Mouse (Mus musculus): ENCODE data around the gene Bcl7a. TPM values are rescaled to one million over a fixed set of nuclear protein-coding genes. Genes with fewer than 3 reads are reported as not detected.

The Bcl7a gene
- total and polyA plus RNA-seq, 2 experiments = 3.0 to 3.8 TPM

DNA sequence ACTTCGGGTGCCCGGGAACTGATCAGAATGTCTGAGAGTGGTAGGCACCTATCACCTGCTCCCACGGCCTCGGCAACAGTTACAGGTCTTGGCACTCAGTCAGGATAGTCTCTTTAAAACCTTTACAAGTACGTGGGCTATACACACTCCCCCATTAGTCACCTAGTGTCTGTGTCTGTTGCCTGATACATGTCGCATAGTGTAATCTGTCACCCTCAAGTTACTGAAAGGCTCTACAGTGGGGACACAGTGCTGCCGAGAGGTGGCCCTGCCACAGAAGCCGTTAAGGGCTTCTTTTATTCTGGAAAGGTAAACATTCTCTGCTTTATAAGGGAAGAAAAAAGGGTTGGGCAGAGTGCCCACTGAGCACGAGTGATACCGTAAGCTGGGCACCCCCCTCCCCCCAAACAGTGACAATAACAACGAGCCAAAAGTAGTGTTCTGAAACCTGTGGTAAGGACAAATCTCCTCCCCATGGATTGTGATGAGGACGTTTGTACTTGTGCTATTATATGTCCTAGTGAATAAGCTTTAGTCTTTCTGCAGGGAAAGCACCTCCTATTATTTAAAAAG is 30.5 kb upstream of the Bcl7a start:
- Histone ChIP-seq H3K36me3 (ENCODE audit: control insufficient read depth, insufficient read depth, low read length) (no peaks in the 10 kb centered on the region), H3K9ac (ENCODE audit: low read depth, low read length) (no peak overlapping the region), H3K27me3 (ENCODE audit: control insufficient read depth, insufficient read depth, low read length) (no peaks in the 10 kb centered on the region), H3K4me1 (ENCODE audit: control insufficient read depth, insufficient read depth, low read length) (no peaks in the 10 kb centered on the region), H3K79me2 (ENCODE audit: control insufficient read depth, insufficient read depth, low read length) (no peaks in the 10 kb centered on the region), H3K4me3 (ENCODE audit: insufficient read depth, low read depth, low read length) (no peak overlapping the region), H3K27ac (replicated peaks; ENCODE audit: insufficient read depth, low read depth, low read length) (no peak overlapping the region)
- TF ChIP-seq CTCF (IDR thresholded peaks at IDR 0.05; ENCODE audit: low read depth, low read length) (no peak), POLR2A (IDR thresholded peaks at IDR 0.05; ENCODE audit: extremely low read depth, insufficient read depth, low read length) (no peak)
- WGBS = 74% methylated on average over 12 of the region's 12 CpGs
- DNase-seq (ENCODE audit: extremely low read depth, low read depth, low spot score) = no peak

DNA sequence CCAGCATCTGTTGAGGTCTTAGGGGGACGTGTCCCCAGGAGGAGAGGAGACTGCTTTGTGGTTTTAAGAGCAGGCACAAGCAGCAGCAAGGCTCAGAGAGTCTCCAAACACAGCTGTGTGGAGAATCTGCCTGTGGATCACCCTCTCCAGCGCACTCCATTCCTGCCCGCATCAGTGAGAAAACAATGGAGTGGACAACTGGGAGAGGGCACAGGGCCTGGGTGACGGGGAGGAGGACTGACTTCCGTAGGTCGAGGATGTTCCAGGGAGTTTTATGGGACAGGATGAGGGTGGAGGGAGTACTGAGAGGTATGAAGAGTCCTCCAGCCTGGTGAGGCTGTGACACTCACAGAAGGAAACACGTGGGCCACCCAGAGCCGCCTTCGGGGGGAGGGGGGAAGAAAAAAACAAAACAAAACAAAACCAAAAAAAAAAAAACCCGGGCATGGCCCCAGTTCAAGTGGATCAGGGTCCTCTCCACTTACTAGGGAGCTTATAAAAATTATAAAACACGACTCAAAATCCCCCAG is 29.7 kb upstream of the Bcl7a start:
- no peak overlapping the region for H3K9ac ChIP-seq (ENCODE audit: low read depth, low read length)
- TF ChIP-seq POLR2A (IDR thresholded peaks at IDR 0.05; ENCODE audit: extremely low read depth, insufficient read depth, low read length) = no peak
- no peak for TF ChIP-seq CTCF (IDR thresholded peaks at IDR 0.05; ENCODE audit: low read depth, low read length)
- H3K4me3 ChIP-seq (ENCODE audit: insufficient read depth, low read depth, low read length) = no peak overlapping the region
- H3K79me2 ChIP-seq (ENCODE audit: control insufficient read depth, insufficient read depth, low read length) = no peaks in the 10 kb centered on the region
- WGBS = 61% methylated on average over 11 of the region's 11 CpGs
- no peaks in the 10 kb centered on the region for H3K27me3 ChIP-seq (ENCODE audit: control insufficient read depth, insufficient read depth, low read length)
- no peaks in the 10 kb centered on the region for H3K4me1 ChIP-seq (ENCODE audit: control insufficient read depth, insufficient read depth, low read length)
- DNase-seq (ENCODE audit: extremely low read depth, low read depth, low spot score) = no peak
- H3K36me3 ChIP-seq (ENCODE audit: control insufficient read depth, insufficient read depth, low read length) = no peaks in the 10 kb centered on the region
- no peak overlapping the region for H3K27ac ChIP-seq (replicated peaks; ENCODE audit: insufficient read depth, low read depth, low read length)

DNA sequence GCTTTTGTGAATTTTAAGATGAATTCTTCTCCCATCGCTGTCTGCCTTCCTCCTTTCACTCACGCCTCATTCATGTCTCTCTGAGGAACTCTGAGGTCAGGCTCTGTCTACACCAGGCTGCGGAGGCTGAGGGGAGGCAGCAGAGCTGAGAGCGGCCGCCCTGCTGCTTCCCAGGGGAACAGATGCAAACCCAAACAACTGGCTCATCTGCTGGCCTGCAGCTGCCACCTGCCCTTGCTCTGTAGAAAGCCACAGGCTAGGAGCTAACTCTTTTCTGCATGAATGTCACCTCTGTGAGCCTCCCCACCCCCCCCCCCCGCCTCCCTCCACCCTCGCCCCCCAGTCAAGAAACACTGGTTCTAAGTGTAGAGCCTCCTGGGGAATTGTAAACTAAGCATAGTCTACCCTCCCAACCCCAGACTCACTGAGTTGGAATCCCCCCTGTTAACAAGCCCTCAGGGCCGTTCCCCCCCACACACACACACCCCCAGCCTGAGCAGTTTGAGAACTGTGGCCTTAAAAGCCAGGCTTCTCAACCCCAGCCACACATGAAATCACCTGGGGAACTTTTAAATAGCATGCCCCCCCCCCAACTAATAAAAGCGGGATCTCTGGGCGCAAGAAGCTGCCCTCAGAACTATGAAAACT is 28.3 kb upstream of the Bcl7a start:
- no peak for DNase-seq (ENCODE audit: extremely low read depth, low read depth, low spot score)
- Histone ChIP-seq H3K27ac (replicated peaks; ENCODE audit: insufficient read depth, low read depth, low read length) (no peak overlapping the region), H3K4me1 (ENCODE audit: control insufficient read depth, insufficient read depth, low read length) (no peaks in the 10 kb centered on the region), H3K27me3 (ENCODE audit: control insufficient read depth, insufficient read depth, low read length) (no peaks in the 10 kb centered on the region), H3K79me2 (ENCODE audit: control insufficient read depth, insufficient read depth, low read length) (no peaks in the 10 kb centered on the region), H3K36me3 (ENCODE audit: control insufficient read depth, insufficient read depth, low read length) (no peaks in the 10 kb centered on the region), H3K9ac (ENCODE audit: low read depth, low read length) (no peak overlapping the region), H3K4me3 (ENCODE audit: insufficient read depth, low read depth, low read length) (no peak overlapping the region)
- 83% methylated on average over 10 of the region's 10 CpGs for WGBS
- TF ChIP-seq CTCF (IDR thresholded peaks at IDR 0.05; ENCODE audit: low read depth, low read length) (no peak), POLR2A (IDR thresholded peaks at IDR 0.05; ENCODE audit: extremely low read depth, insufficient read depth, low read length) (no peak)

DNA sequence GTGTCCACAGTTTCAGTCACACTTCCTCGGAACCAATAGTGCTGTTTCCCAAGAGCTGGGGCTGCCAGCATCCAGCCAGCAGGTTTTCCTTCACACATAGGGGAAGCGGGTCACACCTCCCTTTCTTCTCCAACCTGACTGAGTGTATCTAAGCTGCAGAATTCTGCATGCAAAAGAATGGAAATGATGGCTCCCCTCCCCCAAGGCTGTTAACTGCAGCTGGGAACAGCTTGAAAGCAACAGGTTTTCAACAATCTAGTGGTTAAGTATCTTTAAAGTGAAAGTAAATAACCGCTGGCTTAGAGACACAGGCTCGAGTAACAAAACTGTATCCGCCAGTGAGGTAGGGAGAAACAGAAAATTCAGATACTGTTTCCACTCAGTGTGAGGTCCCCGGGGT is 25.6 kb upstream of the Bcl7a start:
- no peak for TF ChIP-seq CTCF (IDR thresholded peaks at IDR 0.05; ENCODE audit: low read depth, low read length)
- no peak for TF ChIP-seq POLR2A (IDR thresholded peaks at IDR 0.05; ENCODE audit: extremely low read depth, insufficient read depth, low read length)
- H3K36me3 ChIP-seq (ENCODE audit: control insufficient read depth, insufficient read depth, low read length) = no peaks in the 10 kb centered on the region
- H3K4me3 ChIP-seq (ENCODE audit: insufficient read depth, low read depth, low read length) = peak overlapping the region; percentile 48
- no peak overlapping the region for H3K27ac ChIP-seq (replicated peaks; ENCODE audit: insufficient read depth, low read depth, low read length)
- peak overlapping the region; percentile 83 for H3K9ac ChIP-seq (ENCODE audit: low read depth, low read length)
- no peaks in the 10 kb centered on the region for H3K27me3 ChIP-seq (ENCODE audit: control insufficient read depth, insufficient read depth, low read length)
- no peaks in the 10 kb centered on the region for H3K79me2 ChIP-seq (ENCODE audit: control insufficient read depth, insufficient read depth, low read length)
- WGBS = 12% methylated on average over 6 of the region's 6 CpGs
- DNase-seq (ENCODE audit: extremely low read depth, low read depth, low spot score) = peak; percentile 26
- H3K4me1 ChIP-seq (ENCODE audit: control insufficient read depth, insufficient read depth, low read length) = no peaks in the 10 kb centered on the region

DNA sequence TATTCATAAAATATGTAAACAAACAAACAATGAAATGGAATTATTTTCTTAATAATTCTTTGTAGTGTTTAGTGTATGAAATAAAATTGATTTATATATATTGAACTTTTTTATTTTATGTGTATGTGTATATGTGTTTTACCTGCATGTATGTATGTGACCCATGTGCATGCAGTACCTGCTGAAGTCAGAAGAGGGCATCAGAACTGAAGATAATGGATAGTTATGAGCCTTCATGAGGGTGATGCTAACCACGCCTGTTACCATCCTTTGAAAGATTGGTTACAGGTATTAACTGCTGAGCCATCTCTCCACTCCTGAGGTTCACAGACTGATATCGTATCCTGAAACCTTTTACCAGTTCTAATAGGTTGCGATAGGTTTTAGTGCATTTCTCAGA is 23.5 kb upstream of the Bcl7a start:
- no peaks in the 10 kb centered on the region for H3K27me3 ChIP-seq (ENCODE audit: control insufficient read depth, insufficient read depth, low read length)
- H3K9ac ChIP-seq (ENCODE audit: low read depth, low read length) = no peak overlapping the region
- H3K4me3 ChIP-seq (ENCODE audit: insufficient read depth, low read depth, low read length) = no peak overlapping the region
- TF ChIP-seq POLR2A (IDR thresholded peaks at IDR 0.05; ENCODE audit: extremely low read depth, insufficient read depth, low read length) = no peak
- no peak for TF ChIP-seq CTCF (IDR thresholded peaks at IDR 0.05; ENCODE audit: low read depth, low read length)
- DNase-seq (ENCODE audit: extremely low read depth, low read depth, low spot score) = no peak
- no peaks in the 10 kb centered on the region for H3K4me1 ChIP-seq (ENCODE audit: control insufficient read depth, insufficient read depth, low read length)
- H3K27ac ChIP-seq (replicated peaks; ENCODE audit: insufficient read depth, low read depth, low read length) = no peak overlapping the region
- WGBS = over 99% methylated on average over 3 of the region's 3 CpGs
- H3K79me2 ChIP-seq (ENCODE audit: control insufficient read depth, insufficient read depth, low read length) = no peaks in the 10 kb centered on the region
- H3K36me3 ChIP-seq (ENCODE audit: control insufficient read depth, insufficient read depth, low read length) = no peaks in the 10 kb centered on the region

DNA sequence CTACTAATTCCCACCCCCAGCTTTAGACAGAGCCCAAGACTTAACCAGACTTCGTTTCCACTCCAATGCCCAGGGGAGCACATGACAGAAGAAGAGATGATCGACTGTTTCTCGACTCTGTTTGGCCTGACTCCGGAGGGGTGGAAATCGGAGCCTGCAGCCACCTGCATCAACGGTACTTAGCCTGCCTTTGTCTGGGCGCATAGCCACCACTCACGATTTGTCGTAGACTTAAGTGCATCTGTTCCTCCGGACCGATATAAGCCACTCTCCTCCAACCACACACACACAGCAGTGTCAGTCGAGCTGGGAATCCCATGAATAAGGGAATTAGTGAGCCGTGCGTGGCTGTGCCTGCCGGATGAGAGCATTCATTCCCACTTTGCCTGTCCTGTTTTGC is 19.4 kb upstream of the Bcl7a start:
- Histone ChIP-seq H3K27me3 (ENCODE audit: control insufficient read depth, insufficient read depth, low read length) (no peaks in the 10 kb centered on the region), H3K27ac (replicated peaks; ENCODE audit: insufficient read depth, low read depth, low read length) (no peak overlapping the region), H3K4me3 (ENCODE audit: insufficient read depth, low read depth, low read length) (no peak overlapping the region), H3K36me3 (ENCODE audit: control insufficient read depth, insufficient read depth, low read length) (no peaks in the 10 kb centered on the region), H3K9ac (ENCODE audit: low read depth, low read length) (no peak overlapping the region), H3K79me2 (ENCODE audit: control insufficient read depth, insufficient read depth, low read length) (no peaks in the 10 kb centered on the region), H3K4me1 (ENCODE audit: control insufficient read depth, insufficient read depth, low read length) (no peaks in the 10 kb centered on the region)
- DNase-seq (ENCODE audit: extremely low read depth, low read depth, low spot score) = no peak
- WGBS = 75% methylated on average over 15 of the region's 15 CpGs
- no peak for TF ChIP-seq CTCF (IDR thresholded peaks at IDR 0.05; ENCODE audit: low read depth, low read length)
- TF ChIP-seq POLR2A (IDR thresholded peaks at IDR 0.05; ENCODE audit: extremely low read depth, insufficient read depth, low read length) = no peak

Measured in liver, adult 2 months (tissue).